Mouse (Mus musculus): ENCODE results near the gene Ubac2.

DNA sequence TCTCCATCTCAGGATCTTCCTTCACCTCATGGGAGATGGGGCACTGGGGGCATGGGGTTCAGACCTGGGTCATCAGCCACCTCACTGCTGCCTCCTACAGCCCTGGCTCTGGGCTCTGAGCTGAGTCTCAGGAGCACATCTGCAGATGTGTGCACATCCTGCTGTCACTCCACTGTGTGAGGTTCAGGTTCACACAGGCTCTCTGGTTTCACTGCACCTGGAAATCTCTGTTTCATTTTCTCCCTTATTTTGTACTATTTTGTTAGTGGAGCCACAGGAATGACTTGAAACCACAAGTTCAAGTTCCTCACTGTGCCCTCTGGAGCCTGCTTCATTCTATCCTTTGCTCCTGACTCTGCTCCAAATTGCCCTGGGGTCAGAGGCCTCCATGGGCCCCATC is 113.5 kb downstream of the Ubac2 start:
- TF ChIP-seq CTCF (IDR thresholded peaks at IDR 0.05; ENCODE audit: insufficient read depth, low read length) (no peak), POLR2A (IDR thresholded peaks at IDR 0.05; ENCODE audit: borderline replicate concordance, extremely low read depth, low read depth, low read length) (no peak)

Data from lung, adult 2 months (tissue).